Mouse (Mus musculus) heart, embryonic 13.5 days (tissue): Measurements from ENCODE around the gene Pik3r3. TPM values are rescaled to one million over a fixed set of nuclear protein-coding genes. Genes with fewer than 3 reads are reported as not detected.
"Not testable (repeated sequence)": the region's sequence is repeated elsewhere in the genome, so short reads cannot be mapped to it uniquely, and the experiment has no call there.

Experiments
- ATAC-seq: fragments of 200-750 bp; cut with Nextera tagmentation; 2 replicates; pipeline ENCODE4 v1.8.0; 2017; ENCODE audit warnings: moderate TSS enrichment; ENCODE audit not compliant: insufficient number of reproducible peaks, low FRiP score, low TSS enrichment; ENCODE audit errors: extremely low read depth
- H3K27ac ChIP-seq: fragments of 300-500 bp; sonication (generic); replicated peaks from 2 replicates; pipeline ENCODE4 v1.5.1; 2015; ENCODE audit warnings: moderate library complexity, mild to moderate bottlenecking, inconsistent platforms
- H3K27me3 ChIP-seq: fragments of 300-500 bp; sonication (generic); replicated peaks from 2 replicates; pipeline ENCODE4 v1.6.1; 2015; ENCODE audit warnings: mild to moderate bottlenecking, inconsistent platforms
- H3K36me3 ChIP-seq: fragments of 300-500 bp; sonication (generic); 2 replicates; pipeline ENCODE4 v1.6.1; 2015; ENCODE audit warnings: mild to moderate bottlenecking, inconsistent platforms
- H3K4me1 ChIP-seq: fragments of 300-500 bp; sonication (generic); 2 replicates; pipeline ENCODE4 v1.6.1; 2015; ENCODE audit warnings: inconsistent platforms
- H3K4me2 ChIP-seq: fragments of 300-500 bp; sonication (generic); 2 replicates; pipeline ENCODE4 v1.6.1; 2015; ENCODE audit warnings: inconsistent platforms, mild to moderate bottlenecking, moderate library complexity
- H3K4me3 ChIP-seq: fragments of 300-500 bp; sonication (generic); 2 replicates; pipeline ENCODE4 v1.5.1; 2015; ENCODE audit warnings: moderate library complexity, mild to moderate bottlenecking, inconsistent platforms
- H3K9ac ChIP-seq: fragments of 300-500 bp; sonication (generic); 2 replicates; pipeline ENCODE4 v1.6.1; 2015; ENCODE audit warnings: inconsistent platforms, mild to moderate bottlenecking, moderate library complexity
- H3K9me3 ChIP-seq: fragments of 300-500 bp; sonication (generic); 2 replicates; pipeline ENCODE4 v1.6.1; 2016; ENCODE audit warnings: inconsistent platforms
- WGBS: fragments of 180-500 bp; shearing (Covaris S2); methylation state at CpG from one replicate; pipeline ENCODE4 v1.1.7; 2015; ENCODE audit warnings: mixed read lengths; 5-methylcytosine and 5-hydroxymethylcytosine counted together
- polyA plus RNA-seq: library from polyadenylated mRNA; unstranded; fragments of >200 nt; fragmentation: Nextera tagmentation; extraction: Ambion mirVana; gene quantifications from 2 replicates; pipeline ENCODE4 v1.2.1, GENCODE M21; 2015

Gene Pik3r3
- polyA plus RNA-seq, 1 experiment from 2014 or later: 12.1 TPM

- H3K4me1 ChIP-seq: peaks cover 27% of the 10 kb centered on the region
Observed at GRCm38 (mm10) chr4:116220071-116220650, 1.3 kb upstream of the Pik3r3 start.

GRCm38 (mm10) chr4:116220780-116221139, 658 bp upstream of the Pik3r3 start:
- no peak; the same call in 1 of the 2 replicates for ATAC-seq
- no peaks in the 10 kb centered on the region for H3K36me3 ChIP-seq
- peak overlapping the region; percentile 99 for H3K27ac ChIP-seq
- H3K4me1 ChIP-seq: peaks cover 27% of the 10 kb centered on the region
- H3K9ac ChIP-seq: peak overlapping the region; percentile 91
- peak overlapping the region; percentile 71 for H3K4me3 ChIP-seq
- H3K27me3 ChIP-seq: no peaks in the 10 kb centered on the region
- peak overlapping the region; percentile 75 for H3K4me2 ChIP-seq
- 1% methylated on average over 26 of the region's 26 CpGs for WGBS
- no peaks in the 10 kb centered on the region for H3K9me3 ChIP-seq

More at GRCm38 (mm10) chr4:116220071-116220650, 1.3 kb upstream of the Pik3r3 start:
- Histone ChIP-seq H3K27ac (peak overlapping the region; percentile 99), H3K9ac (peak overlapping the region; percentile 91), H3K9me3 (no peaks in the 10 kb centered on the region), H3K4me2 (peak overlapping the region; percentile 75), H3K36me3 (no peaks in the 10 kb centered on the region), H3K27me3 (no peaks in the 10 kb centered on the region), H3K4me3 (peak overlapping the region; percentile 71)
- WGBS: 16% methylated on average over 6 of the region's 6 CpGs
- no peak for ATAC-seq

- WGBS: under 1% methylated on average over 23 of the region's 23 CpGs
- no peaks in the 10 kb centered on the region for H3K36me3 ChIP-seq
- H3K4me2 ChIP-seq: peak overlapping the region; percentile 75
- H3K4me1 ChIP-seq: peaks cover 16% of the 10 kb centered on the region
- H3K27me3 ChIP-seq: no peaks in the 10 kb centered on the region
- H3K9me3 ChIP-seq: no peaks in the 10 kb centered on the region
- peak overlapping the region; percentile 99 for H3K27ac ChIP-seq
- peak overlapping the region; percentile 71 for H3K4me3 ChIP-seq
- peak overlapping the region; percentile 95 for H3K9ac ChIP-seq
- ATAC-seq: no peak
Observed at GRCm38 (mm10) chr4:116221996-116222842, 801 bp downstream of the Pik3r3 start.

- Histone ChIP-seq H3K27me3 (no peaks in the 10 kb centered on the region), H3K9ac (peak overlapping the region; percentile 95), H3K4me3 (peak overlapping the region; percentile 71), H3K27ac (peak overlapping the region; percentile 99), H3K36me3 (no peaks in the 10 kb centered on the region), H3K9me3 (no peaks in the 10 kb centered on the region), H3K4me1 (peaks cover 16% of the 10 kb centered on the region), H3K4me2 (peak overlapping the region; percentile 75)
- 9% methylated on average over 6 of the region's 6 CpGs for WGBS
- no peak for ATAC-seq
Observed at GRCm38 (mm10) chr4:116222843-116223119, 1.4 kb downstream of the Pik3r3 start.

GRCm38 (mm10) chr4:116243377-116243776, 22.0 kb downstream of the Pik3r3 start:
- no peak overlapping the region for H3K27ac ChIP-seq
- no peaks in the 10 kb centered on the region for H3K9me3 ChIP-seq
- no peaks in the 10 kb centered on the region for H3K27me3 ChIP-seq
- peaks cover 11% of the 10 kb centered on the region for H3K36me3 ChIP-seq
- WGBS: 71% methylated on average over 3 of the region's 3 CpGs
- no peaks in the 10 kb centered on the region for H3K4me1 ChIP-seq
- H3K4me2 ChIP-seq: no peak overlapping the region
- no peak overlapping the region for H3K4me3 ChIP-seq
- H3K9ac ChIP-seq: no peak overlapping the region
- no peak for ATAC-seq

GRCm38 (mm10) chr4:116244240-116244639, 22.8 kb downstream of the Pik3r3 start:
- ATAC-seq: no peak
- WGBS: 77% methylated on average over 2 of the region's 2 CpGs
- no peak overlapping the region for H3K27ac ChIP-seq

GRCm38 (mm10) chr4:116245926-116246325, 24.5 kb downstream of the Pik3r3 start:
- H3K4me2 ChIP-seq, ATAC-seq, H3K36me3 ChIP-seq, H3K9me3 ChIP-seq, H3K9ac ChIP-seq, H3K27ac ChIP-seq, H3K4me3 ChIP-seq, H3K4me1 ChIP-seq, H3K27me3 ChIP-seq: not testable (repeated sequence)
- WGBS: 41% methylated on average over 3 of the region's 3 CpGs

More at GRCm38 (mm10) chr4:116244240-116244639, 22.8 kb downstream of the Pik3r3 start:
- no peak overlapping the region for H3K4me2 ChIP-seq
- no peak overlapping the region for H3K4me3 ChIP-seq
- no peak overlapping the region for H3K9ac ChIP-seq
- H3K27me3 ChIP-seq: no peaks in the 10 kb centered on the region
- H3K9me3 ChIP-seq: no peaks in the 10 kb centered on the region
- no peaks in the 10 kb centered on the region for H3K4me1 ChIP-seq
- peaks cover 9% of the 10 kb centered on the region for H3K36me3 ChIP-seq

- H3K36me3 ChIP-seq: no peaks in the 10 kb centered on the region
- no peaks in the 10 kb centered on the region for H3K9me3 ChIP-seq
- no peak overlapping the region for H3K9ac ChIP-seq
- WGBS: 86% methylated on average over 3 of the region's 3 CpGs
- no peak for ATAC-seq
- no peaks in the 10 kb centered on the region; the same call in 1 of the 2 replicates for H3K4me1 ChIP-seq
- no peak overlapping the region for H3K4me3 ChIP-seq
- no peaks in the 10 kb centered on the region for H3K27me3 ChIP-seq
- H3K4me2 ChIP-seq: no peak overlapping the region
- no peak overlapping the region for H3K27ac ChIP-seq
Observed at GRCm38 (mm10) chr4:116249986-116250385, 28.6 kb downstream of the Pik3r3 start.

- Histone ChIP-seq H3K4me1 (no peaks in the 10 kb centered on the region), H3K27ac (no peak overlapping the region), H3K9me3 (no peaks in the 10 kb centered on the region), H3K27me3 (no peaks in the 10 kb centered on the region), H3K36me3 (peaks cover 74% of the 10 kb centered on the region), H3K4me3 (no peak overlapping the region), H3K9ac (no peak overlapping the region), H3K4me2 (no peak overlapping the region)
- WGBS: 89% methylated on average over 6 of the region's 6 CpGs
- ATAC-seq: no peak
Observed at GRCm38 (mm10) chr4:116268220-116268619, 46.8 kb downstream of the Pik3r3 start.

- H3K9me3 ChIP-seq: no peaks in the 10 kb centered on the region
- H3K4me2 ChIP-seq: no peak overlapping the region
- H3K27me3 ChIP-seq: no peaks in the 10 kb centered on the region
- peaks cover 59% of the 10 kb centered on the region for H3K36me3 ChIP-seq
- H3K9ac ChIP-seq: no peak overlapping the region
- WGBS: 73% methylated on average over 2 of the region's 2 CpGs
- no peak overlapping the region for H3K4me3 ChIP-seq
- ATAC-seq: no peak
- no peaks in the 10 kb centered on the region for H3K4me1 ChIP-seq
- no peak overlapping the region for H3K27ac ChIP-seq
Observed at GRCm38 (mm10) chr4:116282211-116282610, 60.8 kb downstream of the Pik3r3 start.

- WGBS: 84% methylated on average over 6 of the region's 6 CpGs
- no peak overlapping the region for H3K4me2 ChIP-seq
- no peaks in the 10 kb centered on the region for H3K4me1 ChIP-seq
- H3K27ac ChIP-seq: no peak overlapping the region
- no peak overlapping the region for H3K9ac ChIP-seq
- H3K9me3 ChIP-seq: no peaks in the 10 kb centered on the region
- H3K36me3 ChIP-seq: peaks cover 84% of the 10 kb centered on the region
- H3K27me3 ChIP-seq: no peaks in the 10 kb centered on the region
- H3K4me3 ChIP-seq: no peak overlapping the region
- ATAC-seq: no peak
Observed at GRCm38 (mm10) chr4:116291561-116291960, 70.1 kb downstream of the Pik3r3 start.

- Histone ChIP-seq H3K27me3 (no peaks in the 10 kb centered on the region), H3K4me1 (no peaks in the 10 kb centered on the region), H3K9ac (no peak overlapping the region), H3K4me3 (no peak overlapping the region), H3K27ac (no peak overlapping the region), H3K36me3 (peaks cover 78% of the 10 kb centered on the region), H3K4me2 (no peak overlapping the region), H3K9me3 (no peaks in the 10 kb centered on the region)
- WGBS: 85% methylated on average over 12 of the region's 12 CpGs
- ATAC-seq: no peak
Observed at GRCm38 (mm10) chr4:116293296-116293695, 71.9 kb downstream of the Pik3r3 start.
